Mouse (Mus musculus): ENCODE data around the gene Hnrnpll. TPM values are rescaled to one million over a fixed set of nuclear protein-coding genes. Genes with fewer than 3 reads are reported as not detected.
"Not testable (repeated sequence)": the region's sequence is repeated elsewhere in the genome, so short reads cannot be mapped to it uniquely, and the experiment has no call there.

Hnrnpll gene
- polyA plus RNA-seq, 1 experiment from 2014 or later = 64.1 TPM

GRCm38 (mm10) chr17:80016400-80016799, 45.7 kb downstream of the Hnrnpll start:
- H3K27me3 ChIP-seq; H3K4me3 ChIP-seq; H3K4me1 ChIP-seq; H3K27ac ChIP-seq; ATAC-seq (ENCODE audit: low FRiP score, low read depth); H3K4me2 ChIP-seq (replicated peaks); H3K9ac ChIP-seq; H3K36me3 ChIP-seq; H3K9me3 ChIP-seq: not testable (repeated sequence)
- WGBS = 91% methylated on average over 4 of the region's 4 CpGs

DNA sequence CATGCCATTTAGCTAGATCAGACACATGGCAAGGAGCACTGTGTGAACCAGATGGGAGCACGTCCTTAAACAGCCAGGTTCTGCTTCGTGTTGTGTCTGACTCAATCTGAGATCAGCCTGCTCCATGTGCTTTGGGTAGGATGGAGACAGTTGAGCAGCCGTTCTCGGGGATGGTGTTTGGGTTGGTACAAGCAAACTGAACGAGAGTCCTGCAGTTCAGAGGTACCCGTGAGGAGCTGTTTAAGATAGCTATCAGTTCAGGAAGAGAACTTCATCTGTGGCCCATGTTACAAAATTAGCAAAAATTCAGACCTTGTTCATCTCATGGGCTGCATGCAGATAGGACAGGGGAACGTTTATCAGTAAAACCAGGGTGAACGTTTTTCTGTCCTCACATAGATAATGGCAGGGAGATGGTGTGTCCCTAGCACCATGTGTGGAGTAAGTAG, 47.7 kb downstream of the Hnrnpll start:
- no peaks in the 10 kb centered on the region for H3K9me3 ChIP-seq
- no peak overlapping the region for H3K4me2 ChIP-seq (replicated peaks)
- no peak overlapping the region for H3K27ac ChIP-seq
- no peak overlapping the region for H3K4me3 ChIP-seq
- no peaks in the 10 kb centered on the region for H3K36me3 ChIP-seq
- WGBS = 83% methylated on average over 8 of the region's 8 CpGs
- ATAC-seq (ENCODE audit: low FRiP score, low read depth) = no peak
- no peak overlapping the region for H3K9ac ChIP-seq
- H3K4me1 ChIP-seq = peaks cover 19% of the 10 kb centered on the region
- 0 out of 2 replicates have a peak, but pooled peaks cover 6% of the 10 kb centered on the region for H3K27me3 ChIP-seq

- H3K4me1 ChIP-seq = peaks cover 34% of the 10 kb centered on the region
- H3K27ac ChIP-seq = no peak overlapping the region
- H3K4me2 ChIP-seq (replicated peaks) = 0 out of 2 replicates have a peak overlapping the region, but pooled peaks have one; percentile 12
- peak; percentile 19; the same call in 1 of the 2 replicates for ATAC-seq (ENCODE audit: low FRiP score, low read depth)
- no peak overlapping the region for H3K4me3 ChIP-seq
- no peak overlapping the region for H3K9ac ChIP-seq
- no peaks in the 10 kb centered on the region for H3K9me3 ChIP-seq
- no peaks in the 10 kb centered on the region for H3K36me3 ChIP-seq
- H3K27me3 ChIP-seq = 0 out of 2 replicates have a peak, but pooled peaks cover 4% of the 10 kb centered on the region
- WGBS = 16% methylated on average over 15 of the region's 15 CpGs
These were observed 52.2 kb downstream of the Hnrnpll start for GRCm38 (mm10) chr17:80009926-80010325.

DNA sequence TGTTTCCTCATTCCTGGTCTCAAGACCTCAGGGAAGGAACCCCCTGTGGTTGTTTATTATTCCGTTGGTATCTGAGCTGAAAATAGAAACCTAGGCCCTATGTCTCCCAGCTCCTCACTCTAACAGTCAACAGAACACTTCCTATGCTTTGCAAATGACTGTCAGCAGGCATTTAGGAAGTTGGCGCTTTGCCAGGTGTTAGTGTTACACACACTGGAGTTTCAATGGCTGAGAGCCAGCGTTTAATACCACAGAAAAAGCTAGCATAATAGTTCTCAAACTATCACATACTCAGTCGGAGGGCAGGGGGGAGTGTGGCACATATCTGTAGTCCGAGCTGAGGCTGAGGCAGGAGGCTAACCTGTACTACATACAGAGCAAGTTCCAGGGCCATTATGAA, 53.3 kb downstream of the Hnrnpll start:
- 21% methylated on average over 5 of the region's 5 CpGs for WGBS
- no peak overlapping the region for H3K9ac ChIP-seq
- ATAC-seq (ENCODE audit: low FRiP score, low read depth) = peak; percentile 63
- no peaks in the 10 kb centered on the region for H3K27me3 ChIP-seq
- H3K4me1 ChIP-seq = peaks cover 34% of the 10 kb centered on the region
- no peaks in the 10 kb centered on the region for H3K36me3 ChIP-seq
- H3K27ac ChIP-seq = no peak overlapping the region
- H3K9me3 ChIP-seq = no peaks in the 10 kb centered on the region
- no peak overlapping the region for H3K4me3 ChIP-seq
- no peak overlapping the region for H3K4me2 ChIP-seq (replicated peaks)

DNA sequence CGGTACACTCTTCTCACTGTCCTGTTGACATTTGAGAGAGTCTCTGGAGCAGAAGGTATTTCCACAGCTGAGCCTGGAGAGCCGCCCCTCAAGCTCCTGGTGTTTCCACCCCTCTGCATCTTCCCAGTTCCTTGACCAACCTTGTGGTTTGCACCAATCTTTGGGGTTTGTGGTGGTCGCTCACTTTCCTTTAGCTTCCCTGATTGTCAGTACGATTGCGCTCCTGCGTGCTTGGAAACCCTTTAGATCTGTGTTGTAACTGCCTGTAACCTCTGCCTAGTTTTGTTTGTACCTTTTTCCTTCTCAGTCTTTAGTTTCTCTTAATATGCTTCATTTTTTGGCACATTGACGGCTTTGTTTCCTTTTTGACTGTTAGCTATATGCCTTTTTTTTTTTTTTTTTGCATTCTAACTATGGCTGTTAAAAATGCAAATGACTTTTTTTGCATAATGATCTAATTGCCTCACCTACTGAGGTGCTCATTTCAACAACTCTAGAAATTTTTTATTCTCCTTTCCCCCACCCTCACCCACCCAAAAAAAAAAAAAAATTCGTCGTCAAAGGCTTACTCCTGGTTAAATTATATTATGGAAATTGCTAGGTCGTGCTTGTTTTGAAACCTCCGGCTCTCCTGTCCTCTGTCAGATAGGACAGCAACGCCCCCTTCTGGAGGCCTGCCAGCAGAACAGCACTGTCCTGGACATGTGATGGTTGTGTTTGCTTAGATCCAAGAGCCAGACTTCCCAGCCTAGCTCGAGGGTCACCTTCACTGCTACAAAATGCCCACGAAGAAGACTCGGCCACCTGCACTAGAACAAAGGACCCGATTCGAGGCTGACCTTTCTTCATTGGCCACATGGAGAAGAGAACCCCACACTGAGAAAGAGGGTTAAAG, 57.5 kb downstream of the Hnrnpll start:
- H3K4me3 ChIP-seq = no peak overlapping the region
- H3K27me3 ChIP-seq = no peaks in the 10 kb centered on the region
- no peak overlapping the region for H3K27ac ChIP-seq
- H3K4me1 ChIP-seq = peaks cover 22% of the 10 kb centered on the region
- H3K9ac ChIP-seq = no peak overlapping the region
- H3K9me3 ChIP-seq = no peaks in the 10 kb centered on the region
- no peaks in the 10 kb centered on the region for H3K36me3 ChIP-seq
- ATAC-seq (ENCODE audit: low FRiP score, low read depth) = no peak
- 48% methylated on average over 17 of the region's 17 CpGs for WGBS
- no peak overlapping the region for H3K4me2 ChIP-seq (replicated peaks)

DNA sequence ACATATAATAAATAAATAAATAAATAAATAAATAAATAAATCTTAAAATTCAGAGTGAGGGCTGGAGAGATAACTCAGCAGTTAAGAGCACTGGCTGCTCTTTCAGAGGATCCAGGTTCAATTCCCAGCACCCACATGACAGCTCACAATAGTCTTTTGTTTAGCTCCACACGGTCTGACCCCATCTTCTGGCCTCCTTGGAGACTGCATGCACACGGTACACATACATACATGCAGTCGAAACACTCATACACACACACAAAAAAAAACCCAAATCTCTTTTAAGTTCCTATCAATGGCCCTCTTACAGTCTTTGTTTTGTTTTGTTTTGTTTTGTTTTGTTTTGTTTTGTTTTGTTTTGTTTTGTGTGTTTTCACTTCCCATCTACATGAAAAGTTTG, 58.3 kb downstream of the Hnrnpll start:
- not testable (repeated sequence) for H3K4me2 ChIP-seq (replicated peaks); ATAC-seq (ENCODE audit: low FRiP score, low read depth); H3K9ac ChIP-seq; H3K27ac ChIP-seq; H3K9me3 ChIP-seq; H3K36me3 ChIP-seq; H3K27me3 ChIP-seq; H3K4me3 ChIP-seq
- WGBS = 94% methylated on average over 3 of the region's 3 CpGs
- H3K4me1 ChIP-seq = peaks cover 15% of the 10 kb centered on the region

GRCm38 (mm10) chr17:80002385-80002852, 59.7 kb downstream of the Hnrnpll start:
- ATAC-seq (ENCODE audit: low FRiP score, low read depth) = peak; percentile 52; the same call in 1 of the 2 replicates
- H3K27ac ChIP-seq = no peak overlapping the region
- H3K36me3 ChIP-seq = no peaks in the 10 kb centered on the region
- H3K27me3 ChIP-seq = no peaks in the 10 kb centered on the region
- no peak overlapping the region for H3K4me2 ChIP-seq (replicated peaks)
- H3K9ac ChIP-seq = no peak overlapping the region
- no peak overlapping the region for H3K4me3 ChIP-seq
- no peaks in the 10 kb centered on the region for H3K9me3 ChIP-seq
- 41% methylated on average over 3 of the region's 3 CpGs for WGBS
- H3K4me1 ChIP-seq = 0 out of 2 replicates have a peak, but pooled peaks cover 3% of the 10 kb centered on the region

GRCm38 (mm10) chr17:79999631-80000030, 62.5 kb downstream of the Hnrnpll start:
- 90% methylated on average over 14 of the region's 14 CpGs for WGBS
- H3K4me2 ChIP-seq (replicated peaks) = no peak overlapping the region
- H3K4me3 ChIP-seq = no peak overlapping the region
- H3K36me3 ChIP-seq = no peaks in the 10 kb centered on the region
- no peak overlapping the region for H3K27ac ChIP-seq
- H3K4me1 ChIP-seq = peaks cover 2% of the 10 kb centered on the region; the same call in 1 of the 2 replicates
- no peak overlapping the region for H3K9ac ChIP-seq
- no peak for ATAC-seq (ENCODE audit: low FRiP score, low read depth)
- H3K9me3 ChIP-seq = no peaks in the 10 kb centered on the region
- H3K27me3 ChIP-seq = no peaks in the 10 kb centered on the region

DNA sequence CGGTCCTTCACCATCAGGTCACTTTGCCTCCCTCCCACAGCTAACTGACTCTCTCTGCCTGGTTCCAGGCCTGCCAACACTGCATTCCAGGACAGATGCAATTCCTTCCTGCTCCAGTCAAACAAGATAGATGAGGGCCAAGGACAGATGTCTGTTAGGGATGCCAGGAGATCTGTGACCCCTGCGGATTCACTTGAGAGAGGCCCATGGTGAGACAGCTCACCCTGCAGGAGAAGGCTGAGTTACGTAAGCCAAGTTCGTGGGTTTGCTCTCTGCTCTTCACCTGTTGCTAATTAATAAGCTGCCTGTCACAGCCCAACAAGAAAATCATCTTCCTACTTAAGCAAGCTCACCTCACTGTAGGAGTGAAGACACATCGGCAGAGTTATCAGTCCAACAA, 63.1 kb downstream of the Hnrnpll start:
- no peak for ATAC-seq (ENCODE audit: low FRiP score, low read depth)
- Histone ChIP-seq H3K4me1 (peaks cover 2% of the 10 kb centered on the region; the same call in 1 of the 2 replicates), H3K4me2 (replicated peaks) (no peak overlapping the region), H3K9ac (no peak overlapping the region), H3K27ac (no peak overlapping the region), H3K36me3 (no peaks in the 10 kb centered on the region), H3K9me3 (no peaks in the 10 kb centered on the region), H3K27me3 (no peaks in the 10 kb centered on the region), H3K4me3 (no peak overlapping the region)
- WGBS = 66% methylated on average over 5 of the region's 5 CpGs

GRCm38 (mm10) chr17:79995091-79995691, 66.9 kb downstream of the Hnrnpll start:
- 78% methylated on average over 3 of the region's 3 CpGs for WGBS
- no peak; the same call in 1 of the 2 replicates for ATAC-seq (ENCODE audit: low FRiP score, low read depth)
- Histone ChIP-seq H3K4me2 (replicated peaks) (no peak overlapping the region), H3K27ac (no peak overlapping the region), H3K4me1 (peaks cover 5% of the 10 kb centered on the region; the same call in 1 of the 2 replicates), H3K9ac (no peak overlapping the region), H3K27me3 (no peaks in the 10 kb centered on the region), H3K9me3 (no peaks in the 10 kb centered on the region), H3K4me3 (no peak overlapping the region), H3K36me3 (no peaks in the 10 kb centered on the region)

DNA sequence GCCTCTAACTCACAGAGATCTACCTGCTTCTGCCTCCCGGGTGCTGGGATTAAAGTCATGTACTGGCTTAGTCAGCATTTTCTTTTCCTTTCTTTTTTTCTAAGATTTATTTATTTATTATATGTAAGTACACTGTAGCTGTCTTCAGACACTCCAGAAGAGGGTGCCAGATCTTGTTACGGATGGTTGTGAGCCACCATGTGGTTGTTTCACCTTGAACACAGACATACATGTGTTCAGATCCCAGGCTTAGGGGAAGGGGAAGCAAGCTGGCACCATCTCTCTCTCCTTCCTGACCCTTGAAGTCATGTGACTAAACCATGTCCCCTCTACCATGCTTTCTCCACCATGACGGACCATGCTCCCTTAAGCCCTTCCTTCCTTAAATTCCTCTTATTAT, 70.0 kb downstream of the Hnrnpll start:
- H3K27me3 ChIP-seq = no peaks in the 10 kb centered on the region
- H3K9me3 ChIP-seq = no peaks in the 10 kb centered on the region
- ATAC-seq (ENCODE audit: low FRiP score, low read depth) = no peak
- H3K9ac ChIP-seq = no peak overlapping the region
- no peak overlapping the region for H3K4me2 ChIP-seq (replicated peaks)
- H3K4me3 ChIP-seq = no peak overlapping the region
- no peaks in the 10 kb centered on the region for H3K36me3 ChIP-seq
- WGBS = 86% methylated on average over 3 of the region's 3 CpGs
- H3K27ac ChIP-seq = no peak overlapping the region
- H3K4me1 ChIP-seq = peaks cover 5% of the 10 kb centered on the region; the same call in 1 of the 2 replicates

Data from limb, embryonic 13.5 days (tissue).